Mouse (Mus musculus) layer of hippocampus, adult 11-12 months (tissue): ENCODE results near the gene Klhl10.

Experiments
- DNase-seq: peaks from one replicate; pipeline ENCODE4 v3.0.0; 2022; ENCODE audit warnings: low spot score

Gene Klhl10

GRCm38 (mm10) chr11:100408835-100409462, 32.8 kb upstream of the Klhl10 start:
- no peak for DNase-seq

GRCm38 (mm10) chr11:100409686-100410085, 32.0 kb upstream of the Klhl10 start:
- DNase-seq = no peak

- DNase-seq = no peak
Measured at GRCm38 (mm10) chr11:100411736-100412135, 30.0 kb upstream of the Klhl10 start.

- no peak for DNase-seq
Measured at GRCm38 (mm10) chr11:100413541-100413940, 28.2 kb upstream of the Klhl10 start.

- peak; percentile 78 for DNase-seq
Measured at GRCm38 (mm10) chr11:100414021-100414913, 27.4 kb upstream of the Klhl10 start, which contains the start of gene P3h4. Gene P3h4 (minus strand): TSS chr11:100414836.

GRCm38 (mm10) chr11:100414914-100415822, 26.5 kb upstream of the Klhl10 start, which contains the start of gene Fkbp10:
Gene Fkbp10 (plus strand): TSS chr11:100415697.
- DNase-seq = no peak

GRCm38 (mm10) chr11:100421537-100421936, 20.2 kb upstream of the Klhl10 start:
- DNase-seq = no peak

GRCm38 (mm10) chr11:100423836-100424235, 17.9 kb upstream of the Klhl10 start:
- no peak for DNase-seq

- DNase-seq = peak; percentile 84
Measured at GRCm38 (mm10) chr11:100425851-100426250, 15.9 kb upstream of the Klhl10 start.

- DNase-seq = no peak
Measured at GRCm38 (mm10) chr11:100426820-100427219, 14.9 kb upstream of the Klhl10 start.

GRCm38 (mm10) chr11:100428612-100429199, 13.0 kb upstream of the Klhl10 start:
- no peak for DNase-seq

GRCm38 (mm10) chr11:100430052-100430451, 11.7 kb upstream of the Klhl10 start:
- DNase-seq = no peak

- DNase-seq = no peak
Measured at GRCm38 (mm10) chr11:100432002-100432401, 9.7 kb upstream of the Klhl10 start.

GRCm38 (mm10) chr11:100435678-100436246, 6.0 kb upstream of the Klhl10 start:
- DNase-seq = no peak

- DNase-seq = no peak
Measured at GRCm38 (mm10) chr11:100437901-100438300, 3.8 kb upstream of the Klhl10 start.

- DNase-seq = peak; percentile 84
Measured at GRCm38 (mm10) chr11:100440691-100441522, 810 bp upstream of the Klhl10 start.

- no peak for DNase-seq
Measured at GRCm38 (mm10) chr11:100442625-100443024, 908 bp downstream of the Klhl10 start.

GRCm38 (mm10) chr11:100457247-100457646, 15.5 kb downstream of the Klhl10 start:
- DNase-seq = no peak

- DNase-seq = no peak
Measured at GRCm38 (mm10) chr11:100457711-100458110, 16.0 kb downstream of the Klhl10 start.

GRCm38 (mm10) chr11:100462699-100463098, 21.0 kb downstream of the Klhl10 start:
- peak; percentile 67 for DNase-seq
